Mouse (Mus musculus): Measurements from ENCODE around the gene Trim75.
A peak's percentile ranks its signal among the peaks of the same experiment; 100 is the strongest.
"Not testable (repeated sequence)": the region's sequence is repeated elsewhere in the genome, so short reads cannot be mapped to it uniquely, and the experiment has no call there.

Trim75 gene

GRCm38 (mm10) chr8:64987731-64988130, at the start of gene Trim75:
Gene Trim75, minus strand, starts transcription at chr8:64987831.
- no peak for DNase-seq (ENCODE audit: low read depth)

- DNase-seq (ENCODE audit: low read depth) = no peak
Measured at GRCm38 (mm10) chr8:65037117-65037533, 49.5 kb upstream of the Trim75 start, which contains the start of gene Apela. Gene Apela, minus strand, starts transcription at chr8:65037336.

GRCm38 (mm10) chr8:65034136-65034535, 46.5 kb upstream of the Trim75 start:
- DNase-seq (ENCODE audit: low read depth) = no peak

GRCm38 (mm10) chr8:65033056-65033455, 45.4 kb upstream of the Trim75 start:
- DNase-seq (ENCODE audit: low read depth) = no peak

GRCm38 (mm10) chr8:65032107-65032506, 44.5 kb upstream of the Trim75 start:
- DNase-seq (ENCODE audit: low read depth) = no peak

- no peak for DNase-seq (ENCODE audit: low read depth)
Measured at GRCm38 (mm10) chr8:65030735-65031485, 43.3 kb upstream of the Trim75 start.

GRCm38 (mm10) chr8:65029776-65030175, 42.1 kb upstream of the Trim75 start:
- no peak for DNase-seq (ENCODE audit: low read depth)

- no peak for DNase-seq (ENCODE audit: low read depth)
Measured at GRCm38 (mm10) chr8:65028959-65029686, 41.5 kb upstream of the Trim75 start.

- peak; percentile 47 for DNase-seq (ENCODE audit: low read depth)
Measured at GRCm38 (mm10) chr8:65022485-65022884, 34.9 kb upstream of the Trim75 start.

GRCm38 (mm10) chr8:65018423-65018822, 30.8 kb upstream of the Trim75 start, which contains the start of the genes Trim61 and Trim60:
Gene Trim61, minus strand, starts transcription at chr8:65018523.
Gene Trim60, minus strand, starts transcription at chr8:65018584.
- DNase-seq (ENCODE audit: low read depth) = no peak

GRCm38 (mm10) chr8:65007616-65008015, 20.0 kb upstream of the Trim75 start:
- DNase-seq (ENCODE audit: low read depth) = not testable (repeated sequence)

- no peak for DNase-seq (ENCODE audit: low read depth)
Measured at GRCm38 (mm10) chr8:64998806-64999365, 11.3 kb upstream of the Trim75 start.

- DNase-seq (ENCODE audit: low read depth) = no peak
Measured at GRCm38 (mm10) chr8:64983150-64983897, 4.3 kb downstream of the Trim75 start.

- peak; percentile 60 for DNase-seq (ENCODE audit: low read depth)
Measured at GRCm38 (mm10) chr8:64962836-64963235, 24.8 kb downstream of the Trim75 start.

GRCm38 (mm10) chr8:64959025-64959424, 28.6 kb downstream of the Trim75 start:
- DNase-seq (ENCODE audit: low read depth) = no peak

- DNase-seq (ENCODE audit: low read depth) = no peak
Measured at GRCm38 (mm10) chr8:64952101-64952500, 35.5 kb downstream of the Trim75 start.

- no peak for DNase-seq (ENCODE audit: low read depth)
Measured at GRCm38 (mm10) chr8:64948371-64948770, 39.3 kb downstream of the Trim75 start.

GRCm38 (mm10) chr8:64947698-64948034, 40.0 kb downstream of the Trim75 start:
- DNase-seq (ENCODE audit: low read depth) = no peak

GRCm38 (mm10) chr8:64946820-64947697, 40.6 kb downstream of the Trim75 start, which contains the start of gene Tmem192:
Gene Tmem192, plus strand, starts transcription at chr8:64947185.
- DNase-seq (ENCODE audit: low read depth) = peak; percentile 94

GRCm38 (mm10) chr8:64946441-64946819, 41.2 kb downstream of the Trim75 start:
- DNase-seq (ENCODE audit: low read depth) = peak; percentile 67

- DNase-seq (ENCODE audit: low read depth) = peak; percentile 53
Measured at GRCm38 (mm10) chr8:64945606-64946005, 42.0 kb downstream of the Trim75 start.

All from 416B (cell line).